Mouse (Mus musculus): ENCODE measurements around the gene Zmiz2. TPM values are rescaled to one million over a fixed set of nuclear protein-coding genes. Genes with fewer than 3 reads are reported as not detected.
"Not testable (repeated sequence)": the region's sequence is repeated elsewhere in the genome, so short reads cannot be mapped to it uniquely, and the experiment has no call there.

The Zmiz2 gene
- polyA plus RNA-seq, 1 experiment from 2014 or later: 10.0 TPM

GRCm38 (mm10) chr11:6414751-6415550 lies 26.1 kb downstream of the Zmiz2 start, which contains the start of gene Ppia:
TSS of gene Ppia (plus strand) at chr11:6415443.
- H3K9me3 ChIP-seq: no peaks in the 10 kb centered on the region
- H3K27me3 ChIP-seq: no peaks in the 10 kb centered on the region
- 3% methylated on average over 21 of the region's 21 CpGs for WGBS
- peak; percentile 54 for ATAC-seq (ENCODE audit: insufficient number of reproducible peaks, low FRiP score, low TSS enrichment, low read depth)
- peak within 1 kb of the TSS; percentile 83 for H3K4me2 ChIP-seq
- peak within 1 kb of the TSS; percentile 98 for H3K27ac ChIP-seq
- peak within 1 kb of the TSS; percentile 88 for H3K4me3 ChIP-seq
- peaks cover 30% of the 10 kb centered on the region for H3K4me1 ChIP-seq
- peak within 1 kb of the TSS; percentile 91 for H3K9ac ChIP-seq
- peaks cover 14% of the 10 kb centered on the region for H3K36me3 ChIP-seq

- peak; percentile 96 for ATAC-seq (ENCODE audit: insufficient number of reproducible peaks, low FRiP score, low TSS enrichment, low read depth)
- peak overlapping the region; percentile 83 for H3K4me2 ChIP-seq
- no peaks in the 10 kb centered on the region for H3K27me3 ChIP-seq
- peak overlapping the region; percentile 98 for H3K27ac ChIP-seq
- H3K9me3 ChIP-seq: no peaks in the 10 kb centered on the region
- WGBS: under 1% methylated on average over 77 of the region's 102 CpGs
- peak overlapping the region; percentile 91 for H3K9ac ChIP-seq
- H3K4me3 ChIP-seq: peak overlapping the region; percentile 88
- H3K4me1 ChIP-seq: peaks cover 30% of the 10 kb centered on the region
- H3K36me3 ChIP-seq: peaks cover 23% of the 10 kb centered on the region
These were observed 26.9 kb downstream of the Zmiz2 start for GRCm38 (mm10) chr11:6415551-6416404.

- H3K4me1 ChIP-seq: peaks cover 28% of the 10 kb centered on the region
- H3K9me3 ChIP-seq: no peaks in the 10 kb centered on the region
- H3K27ac ChIP-seq: peak overlapping the region; percentile 98
- H3K4me2 ChIP-seq: peak overlapping the region; percentile 83
- H3K36me3 ChIP-seq: peaks cover 28% of the 10 kb centered on the region
- H3K9ac ChIP-seq: peak overlapping the region; percentile 91
- no peaks in the 10 kb centered on the region for H3K27me3 ChIP-seq
- WGBS: 1% methylated on average over 30 of the region's 30 CpGs
- no peak for ATAC-seq (ENCODE audit: insufficient number of reproducible peaks, low FRiP score, low TSS enrichment, low read depth)
- H3K4me3 ChIP-seq: peak overlapping the region; percentile 88
These were observed 27.6 kb downstream of the Zmiz2 start for GRCm38 (mm10) chr11:6416405-6417034.

GRCm38 (mm10) chr11:6417069-6417468 lies 28.2 kb downstream of the Zmiz2 start:
- H3K9ac ChIP-seq: peak overlapping the region; percentile 91; the same call in 1 of the 2 replicates
- ATAC-seq (ENCODE audit: insufficient number of reproducible peaks, low FRiP score, low TSS enrichment, low read depth): no peak
- H3K4me3 ChIP-seq: peak overlapping the region; percentile 88
- H3K36me3 ChIP-seq: peaks cover 34% of the 10 kb centered on the region
- H3K27ac ChIP-seq: peak overlapping the region; percentile 98; the same call in 1 of the 2 replicates
- 35% methylated on average over 2 of the region's 2 CpGs for WGBS
- peak overlapping the region; percentile 83 for H3K4me2 ChIP-seq
- H3K9me3 ChIP-seq: no peaks in the 10 kb centered on the region
- H3K4me1 ChIP-seq: peaks cover 26% of the 10 kb centered on the region
- no peaks in the 10 kb centered on the region for H3K27me3 ChIP-seq

GRCm38 (mm10) chr11:6417490-6417889 lies 28.6 kb downstream of the Zmiz2 start:
- no peak for ATAC-seq (ENCODE audit: insufficient number of reproducible peaks, low FRiP score, low TSS enrichment, low read depth)
- Histone ChIP-seq H3K27ac (0 out of 2 replicates have a peak overlapping the region, but pooled peaks have one; percentile 38), H3K9me3 (no peaks in the 10 kb centered on the region), H3K4me3 (peak overlapping the region; percentile 88), H3K27me3 (no peaks in the 10 kb centered on the region), H3K4me1 (peaks cover 26% of the 10 kb centered on the region), H3K4me2 (peak overlapping the region; percentile 83), H3K9ac (peak overlapping the region; percentile 91; the same call in 1 of the 2 replicates), H3K36me3 (peaks cover 36% of the 10 kb centered on the region)

GRCm38 (mm10) chr11:6418751-6419150 lies 29.9 kb downstream of the Zmiz2 start:
- Histone ChIP-seq H3K27me3 (no peaks in the 10 kb centered on the region), H3K9me3 (no peaks in the 10 kb centered on the region), H3K4me3 (no peak overlapping the region; the same call in 1 of the 2 replicates), H3K36me3 (peaks cover 48% of the 10 kb centered on the region), H3K27ac (no peak overlapping the region), H3K4me2 (no peak overlapping the region), H3K9ac (no peak overlapping the region), H3K4me1 (peaks cover 26% of the 10 kb centered on the region)
- no peak for ATAC-seq (ENCODE audit: insufficient number of reproducible peaks, low FRiP score, low TSS enrichment, low read depth)
- 76% methylated on average over 5 of the region's 5 CpGs for WGBS

GRCm38 (mm10) chr11:6419156-6419555 lies 30.3 kb downstream of the Zmiz2 start:
- not testable (repeated sequence) for ATAC-seq (ENCODE audit: insufficient number of reproducible peaks, low FRiP score, low TSS enrichment, low read depth); H3K4me2 ChIP-seq; H3K27ac ChIP-seq; H3K9ac ChIP-seq; H3K4me3 ChIP-seq; H3K27me3 ChIP-seq; H3K9me3 ChIP-seq
- peaks cover 25% of the 10 kb centered on the region for H3K4me1 ChIP-seq
- H3K36me3 ChIP-seq: peaks cover 51% of the 10 kb centered on the region
- WGBS: 76% methylated on average over 4 of the region's 4 CpGs

- H3K27ac ChIP-seq: no peak overlapping the region
- peaks cover 14% of the 10 kb centered on the region for H3K4me1 ChIP-seq
- H3K27me3 ChIP-seq: no peaks in the 10 kb centered on the region
- H3K36me3 ChIP-seq: peaks cover 58% of the 10 kb centered on the region
- WGBS: 25% methylated on average over 1 of the region's 1 CpGs
- H3K9me3 ChIP-seq: no peaks in the 10 kb centered on the region
- H3K4me2 ChIP-seq: no peak overlapping the region
- no peak overlapping the region for H3K4me3 ChIP-seq
- ATAC-seq (ENCODE audit: insufficient number of reproducible peaks, low FRiP score, low TSS enrichment, low read depth): no peak
- no peak overlapping the region for H3K9ac ChIP-seq
These were observed 31.4 kb downstream of the Zmiz2 start for GRCm38 (mm10) chr11:6420283-6420703.

- no peak overlapping the region for H3K4me2 ChIP-seq
- H3K9ac ChIP-seq: no peak overlapping the region
- peaks cover 60% of the 10 kb centered on the region for H3K36me3 ChIP-seq
- no peak overlapping the region for H3K27ac ChIP-seq
- no peak overlapping the region for H3K4me3 ChIP-seq
- no peaks in the 10 kb centered on the region for H3K27me3 ChIP-seq
- no peak for ATAC-seq (ENCODE audit: insufficient number of reproducible peaks, low FRiP score, low TSS enrichment, low read depth)
- WGBS: 74% methylated on average over 2 of the region's 2 CpGs
- H3K4me1 ChIP-seq: peaks cover 14% of the 10 kb centered on the region
- no peaks in the 10 kb centered on the region for H3K9me3 ChIP-seq
These were observed 32.0 kb downstream of the Zmiz2 start for GRCm38 (mm10) chr11:6420722-6421350.

GRCm38 (mm10) chr11:6430186-6430585 lies 41.3 kb downstream of the Zmiz2 start:
- Histone ChIP-seq H3K4me1 (no peaks in the 10 kb centered on the region), H3K9ac (no peak overlapping the region), H3K4me2 (no peak overlapping the region), H3K4me3 (no peak overlapping the region), H3K9me3 (no peaks in the 10 kb centered on the region), H3K36me3 (peaks cover 89% of the 10 kb centered on the region), H3K27me3 (no peaks in the 10 kb centered on the region), H3K27ac (no peak overlapping the region)
- no peak for ATAC-seq (ENCODE audit: insufficient number of reproducible peaks, low FRiP score, low TSS enrichment, low read depth)
- 91% methylated on average over 7 of the region's 7 CpGs for WGBS

GRCm38 (mm10) chr11:6436442-6436841 lies 47.6 kb downstream of the Zmiz2 start:
- no peak for ATAC-seq (ENCODE audit: insufficient number of reproducible peaks, low FRiP score, low TSS enrichment, low read depth)
- peaks cover 60% of the 10 kb centered on the region for H3K36me3 ChIP-seq

More at GRCm38 (mm10) chr11:6436442-6436841, 47.6 kb downstream of the Zmiz2 start:
- H3K4me3 ChIP-seq: no peak overlapping the region
- H3K4me1 ChIP-seq: no peaks in the 10 kb centered on the region
- no peak overlapping the region for H3K4me2 ChIP-seq
- no peak overlapping the region for H3K27ac ChIP-seq
- WGBS: 73% methylated on average over 8 of the region's 8 CpGs
- no peak overlapping the region for H3K9ac ChIP-seq
- no peaks in the 10 kb centered on the region for H3K9me3 ChIP-seq
- no peaks in the 10 kb centered on the region for H3K27me3 ChIP-seq

All from limb, embryonic 15.5 days (tissue).